Mouse (Mus musculus): ENCODE measurements around the gene Lpar5.
"Not testable (repeated sequence)": the region's sequence is repeated elsewhere in the genome, so short reads cannot be mapped to it uniquely, and the experiment has no call there.

The Lpar5 gene

DNA sequence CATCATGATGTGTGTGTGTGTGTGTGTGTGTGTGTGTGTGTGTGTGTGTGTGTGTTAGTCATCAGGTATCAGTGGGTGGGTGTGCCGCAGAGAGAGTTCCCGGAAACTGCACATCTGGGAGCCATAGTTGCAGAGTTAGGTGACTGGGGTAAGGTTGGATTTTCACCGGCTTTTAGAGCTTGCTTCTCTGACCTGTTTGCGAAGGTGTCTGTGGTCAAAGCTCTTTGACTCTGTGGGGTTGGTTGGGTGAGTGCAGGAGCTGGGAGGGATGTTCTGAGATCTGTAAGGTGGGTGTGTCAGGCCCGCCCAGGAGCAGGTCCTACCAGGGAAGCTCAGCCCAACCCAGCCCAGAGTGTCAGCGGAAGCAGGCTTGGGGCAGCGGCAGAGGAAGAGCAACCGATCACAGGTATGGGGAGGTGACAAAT, at the start of gene Lpar5:
Lpar5 (plus strand) TSS at position 350 of the 425 bp plus-strand sequence.
- DNase-seq: no peak

DNA sequence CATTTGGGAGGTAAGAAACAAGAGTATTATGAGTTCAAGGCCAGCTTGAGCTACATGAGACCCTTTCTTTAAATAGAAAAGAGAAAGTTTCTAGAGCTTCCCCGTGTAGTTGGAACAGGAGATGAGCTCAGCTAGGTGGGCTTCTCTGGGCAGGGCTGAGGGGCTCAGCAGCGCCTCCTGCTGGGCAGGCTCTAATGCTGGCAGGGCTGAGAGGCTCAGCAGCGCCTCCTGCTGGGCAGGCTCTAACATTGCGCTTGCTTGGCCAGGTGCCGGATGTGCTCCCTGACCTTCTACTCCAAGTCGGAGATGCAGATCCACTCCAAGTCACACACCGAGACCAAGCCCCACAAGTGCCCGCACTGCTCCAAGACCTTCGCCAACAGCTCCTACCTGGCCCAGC, 37.2 kb upstream of the Lpar5 start:
- DNase-seq: not testable (repeated sequence)

DNA sequence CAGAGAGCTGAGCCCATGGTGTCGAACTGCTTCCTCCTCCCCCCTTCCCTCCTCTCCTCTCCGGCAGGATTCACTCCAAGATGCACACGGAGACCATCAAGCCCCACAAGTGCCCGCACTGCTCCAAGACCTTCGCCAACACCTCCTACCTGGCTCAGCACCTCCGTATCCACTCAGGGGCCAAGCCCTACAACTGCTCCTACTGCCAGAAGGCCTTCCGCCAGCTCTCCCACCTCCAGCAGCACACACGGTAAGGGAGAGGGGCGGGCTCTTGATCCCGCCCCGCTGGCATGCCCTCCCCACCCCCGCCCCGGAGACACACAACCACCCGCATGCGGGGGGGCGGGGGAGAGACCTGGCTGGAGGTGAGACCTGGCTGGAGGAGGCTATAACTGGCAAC, 36.1 kb upstream of the Lpar5 start:
- DNase-seq: no peak

DNA sequence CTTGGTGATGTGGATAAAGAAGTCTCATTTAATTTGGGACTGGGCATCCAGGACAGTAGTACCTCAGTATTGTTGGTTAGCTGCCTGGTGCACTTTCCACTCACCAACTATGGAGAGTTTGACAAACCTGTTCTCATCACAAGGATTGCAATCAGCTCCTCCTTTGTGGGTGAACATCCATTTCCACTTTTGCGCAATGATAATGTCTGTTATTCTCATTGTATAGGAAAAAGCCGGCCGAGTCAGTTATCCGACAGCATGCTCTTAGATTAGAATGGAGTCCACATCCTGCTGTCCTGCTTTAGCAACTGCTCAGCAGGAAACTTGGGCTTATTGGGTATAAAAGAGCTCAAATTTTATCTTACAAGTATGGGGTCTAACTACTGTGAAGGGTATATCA, 29.1 kb upstream of the Lpar5 start:
- DNase-seq: no peak

DNA sequence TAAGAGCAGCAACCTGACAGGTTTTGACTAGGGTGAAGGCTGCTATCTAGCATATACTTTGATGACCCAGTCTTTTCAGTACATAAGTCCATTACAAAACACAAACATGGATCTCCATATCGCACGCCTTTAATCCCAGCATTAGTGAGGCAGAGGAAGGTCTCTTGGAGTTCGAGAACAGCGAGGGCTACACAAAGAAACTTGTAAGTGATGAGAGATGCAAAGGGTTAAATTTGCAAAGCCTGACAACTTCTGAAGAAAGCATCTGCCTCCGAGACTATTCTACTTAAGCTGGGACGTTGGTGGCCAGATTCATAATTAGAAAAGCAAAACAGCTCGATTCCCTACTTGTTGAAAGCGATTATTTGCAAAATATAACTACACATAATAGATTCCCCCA, 28.6 kb upstream of the Lpar5 start:
- DNase-seq: no peak

DNA sequence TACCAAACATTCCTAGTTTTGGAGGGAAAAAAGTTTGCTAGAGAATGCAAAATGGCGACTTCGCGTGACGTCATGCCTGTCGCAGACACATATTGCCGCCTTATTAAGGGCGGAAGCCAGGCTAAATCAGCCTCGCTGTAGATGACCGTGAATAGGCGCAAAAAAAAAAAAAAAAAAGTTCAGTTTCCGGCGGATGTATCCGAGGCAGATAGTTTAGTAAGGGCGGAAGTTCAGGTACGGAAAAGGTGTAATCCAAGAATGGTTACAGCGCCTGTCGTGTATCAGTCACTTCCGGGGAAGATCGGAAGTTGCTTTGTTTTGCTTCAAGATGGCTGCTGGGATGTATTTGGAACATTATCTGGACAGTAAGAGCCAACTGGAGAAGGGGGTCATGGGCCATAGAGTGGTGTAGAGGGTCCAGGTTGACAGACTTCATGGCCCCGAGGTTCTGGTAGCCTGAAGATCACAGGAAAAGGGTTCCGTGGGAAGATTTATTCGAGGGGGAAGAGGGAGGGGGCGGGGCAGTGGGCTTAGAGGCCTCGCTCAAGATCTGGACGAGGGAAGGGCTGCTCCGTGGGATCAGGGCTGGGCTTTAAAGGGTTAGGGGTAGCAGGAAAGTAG, 28.1 kb upstream of the Lpar5 start, which contains the start of gene Ing4:
Ing4 (plus strand) TSS at position 228 of the 621 bp plus-strand sequence.
- DNase-seq: peak; percentile 86

DNA sequence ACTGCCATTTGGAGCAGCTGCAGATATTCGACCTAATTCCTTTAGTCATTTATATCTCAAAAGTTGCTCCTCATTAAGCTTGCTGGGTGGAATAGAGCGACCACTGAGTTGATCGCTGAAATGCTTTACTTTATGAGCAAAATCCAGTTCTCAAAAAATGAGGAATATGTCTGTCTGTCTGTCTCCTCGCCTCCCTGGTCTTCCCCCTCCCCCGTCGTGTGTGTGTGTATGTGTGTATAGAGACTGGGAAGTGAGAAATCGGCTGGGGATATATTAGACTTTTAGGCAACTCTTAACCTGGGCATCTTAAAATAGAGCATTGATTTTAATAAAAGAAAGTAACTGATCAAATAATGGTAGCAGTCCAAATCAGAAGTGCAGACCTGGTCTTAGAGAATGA, 27.5 kb upstream of the Lpar5 start:
- DNase-seq: no peak

DNA sequence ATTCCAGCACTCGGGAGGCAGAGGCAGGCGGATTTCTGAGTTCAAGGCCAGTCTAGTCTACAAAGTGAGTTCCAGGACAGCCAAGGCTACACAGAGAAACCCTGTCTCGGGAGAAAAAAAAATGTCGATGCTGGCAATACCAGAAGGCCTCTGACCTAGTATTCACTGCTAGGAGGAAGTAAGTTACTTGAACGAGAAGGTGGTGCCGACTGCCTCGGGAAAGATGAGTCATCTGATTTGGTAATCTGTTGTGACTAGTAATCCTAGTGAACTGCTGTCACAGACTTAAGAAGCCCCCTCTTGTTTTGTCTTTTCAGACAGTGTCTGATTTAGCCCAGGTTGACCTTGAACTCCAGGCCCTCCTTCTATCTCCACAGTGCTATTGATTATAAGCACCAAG, 26.7 kb upstream of the Lpar5 start:
- DNase-seq: no peak

DNA sequence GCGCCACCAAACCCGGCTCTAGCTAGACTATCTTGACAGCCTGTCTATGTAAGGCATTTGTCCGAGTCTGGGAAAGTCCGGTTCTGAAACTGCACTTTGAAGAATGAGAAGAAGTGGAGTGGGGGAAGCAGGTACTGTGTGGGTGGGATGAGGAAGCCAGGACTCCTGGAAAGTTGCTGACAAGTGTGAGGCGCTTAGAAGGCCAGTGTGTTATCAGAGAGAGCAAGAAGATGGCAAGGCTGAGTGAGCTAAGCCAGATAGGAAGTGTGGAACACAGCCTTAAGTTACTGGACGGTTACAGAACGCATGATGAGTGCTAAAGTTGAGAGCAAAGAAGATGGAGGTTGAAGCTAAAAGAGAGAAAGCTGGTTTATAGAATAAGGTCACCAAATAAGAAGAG, 25.6 kb upstream of the Lpar5 start:
- no peak for DNase-seq

DNA sequence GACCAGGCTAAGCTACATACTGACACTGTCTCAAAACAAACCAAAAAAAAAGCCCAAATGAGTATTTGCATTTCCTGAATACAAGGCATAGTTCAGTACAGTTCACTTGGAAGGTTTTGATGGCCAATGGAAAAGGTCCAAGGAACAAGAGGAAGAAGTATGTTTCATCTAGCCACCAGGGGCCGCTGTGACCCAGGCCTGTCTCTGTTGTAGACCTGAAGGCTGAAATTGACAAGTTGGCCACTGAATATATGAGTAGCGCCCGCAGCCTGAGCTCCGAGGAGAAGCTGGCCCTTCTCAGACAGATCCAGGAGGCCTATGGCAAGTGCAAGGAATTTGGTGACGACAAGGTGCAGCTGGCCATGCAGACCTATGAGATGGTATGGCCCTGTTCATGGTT, 21.0 kb upstream of the Lpar5 start:
- DNase-seq: peak; percentile 54

DNA sequence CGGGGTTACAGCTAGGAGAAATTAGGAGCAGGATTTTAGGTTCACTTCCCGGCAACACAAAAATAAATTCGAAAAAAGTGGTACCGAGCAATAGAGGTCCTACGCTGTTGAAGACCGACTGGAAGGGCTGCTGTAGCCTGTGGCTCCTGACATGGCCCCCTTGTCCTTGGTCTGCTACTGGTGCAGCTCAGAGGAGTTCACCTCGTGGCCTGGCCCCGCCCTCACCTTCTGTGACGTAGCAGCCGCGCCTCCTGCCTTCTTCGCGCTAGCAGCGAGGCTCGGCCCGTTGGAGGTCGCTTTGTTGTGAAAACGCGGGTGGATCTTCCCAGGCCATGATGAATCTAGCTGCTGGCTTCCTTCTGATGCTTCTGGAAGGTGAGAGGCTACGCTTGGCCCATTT, 18.0 kb upstream of the Lpar5 start, which contains the start of gene Acrbp:
Acrbp (plus strand) TSS at position 12 of the 400 bp plus-strand sequence.
- DNase-seq: no peak

DNA sequence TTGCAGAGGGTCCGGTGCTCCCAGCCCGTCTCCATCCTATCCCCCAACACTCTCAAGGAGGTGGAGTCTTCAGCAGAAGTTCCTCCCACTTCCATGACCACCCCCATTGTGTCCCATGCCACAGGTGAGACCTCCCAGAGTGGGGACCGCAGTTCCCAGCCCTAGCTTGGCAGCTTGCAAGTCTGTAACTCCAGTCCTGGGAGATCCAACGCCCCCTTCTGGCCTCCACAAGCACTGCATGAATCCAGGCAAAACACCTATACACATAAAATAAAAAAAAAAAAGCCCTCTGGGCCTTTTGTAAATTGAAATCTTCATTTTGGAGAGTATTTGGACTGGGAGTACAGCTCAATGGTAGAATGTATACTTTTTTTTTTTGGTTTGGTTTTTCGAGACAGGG, 16.5 kb upstream of the Lpar5 start:
- DNase-seq: no peak

DNA sequence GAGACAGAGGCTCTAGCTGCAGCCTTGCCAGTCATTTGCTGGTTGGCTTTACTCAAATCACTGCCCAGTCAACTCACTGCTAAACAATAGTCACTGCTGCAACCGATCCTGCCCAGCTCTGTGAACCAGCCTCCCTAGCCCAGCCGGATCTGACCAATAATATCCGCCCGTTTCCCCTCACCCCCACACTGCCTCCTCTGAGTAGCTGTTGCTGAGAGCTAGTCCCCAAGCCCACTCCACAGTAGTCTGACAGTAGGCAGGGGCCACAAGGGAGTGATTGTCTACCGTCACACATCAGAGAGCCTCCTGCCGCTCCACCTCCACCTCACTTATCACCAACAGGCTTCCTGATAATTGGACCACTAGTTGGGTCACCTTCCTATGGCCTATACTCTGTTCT, 6.2 kb upstream of the Lpar5 start:
- DNase-seq: no peak

DNA sequence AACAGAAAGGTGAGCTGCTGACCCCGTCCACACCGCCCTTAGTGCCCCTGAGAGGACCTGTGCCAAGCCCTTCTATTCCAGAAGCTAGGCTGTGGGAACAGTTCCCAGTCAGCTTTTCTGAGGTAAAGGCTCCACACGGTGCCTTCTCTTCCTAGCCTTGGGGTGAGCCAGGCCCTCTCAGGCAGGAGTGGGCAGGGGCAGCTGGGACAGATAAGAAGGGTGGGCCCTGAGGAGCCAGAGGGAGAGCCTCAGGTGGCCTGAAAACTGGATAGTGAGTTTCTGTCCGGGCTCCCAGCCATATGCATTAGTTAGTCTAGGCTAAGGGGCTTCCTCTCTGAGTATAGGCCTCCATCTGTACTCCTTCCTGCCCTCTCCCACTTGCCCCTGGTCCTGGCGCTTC, 5.2 kb upstream of the Lpar5 start:
- DNase-seq: no peak

DNA sequence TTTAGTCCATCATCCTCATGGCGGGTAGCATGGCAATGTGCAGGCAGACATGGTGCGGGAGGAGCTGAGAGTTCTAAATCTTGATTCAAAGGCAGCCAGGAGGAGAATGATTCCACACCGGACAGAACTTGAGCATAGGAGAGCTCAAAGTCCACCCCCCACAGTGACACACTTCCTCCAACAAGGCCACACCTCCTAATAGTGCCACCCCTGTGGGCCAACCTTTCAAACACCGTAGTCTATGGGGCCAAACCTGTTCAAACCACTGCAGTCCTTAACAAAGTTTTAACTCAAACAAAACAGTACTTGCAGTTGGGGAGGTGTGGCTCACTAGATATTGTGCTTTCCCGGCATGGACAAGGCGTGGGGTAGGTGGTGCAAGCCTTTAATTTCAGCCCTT, 3.8 kb upstream of the Lpar5 start:
- no peak for DNase-seq

DNA sequence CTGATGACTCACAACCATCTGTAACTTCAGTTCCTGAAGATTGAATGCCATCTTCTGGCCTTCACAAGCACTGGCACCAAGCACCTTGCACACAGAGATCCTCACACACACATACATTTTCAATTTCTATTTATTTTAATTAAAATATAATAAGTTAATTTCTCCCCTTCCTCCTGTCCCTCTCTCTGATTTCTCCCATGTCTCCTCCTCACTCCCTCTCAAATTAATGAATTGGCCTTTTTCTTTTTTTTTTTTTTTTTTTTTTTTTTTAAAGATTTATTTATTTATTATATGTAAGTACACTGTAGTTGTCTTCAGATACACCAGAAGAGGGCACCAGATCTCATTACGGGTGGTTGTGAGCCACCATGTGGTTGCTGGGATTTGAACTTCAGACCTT, 2.5 kb upstream of the Lpar5 start:
- DNase-seq: not testable (repeated sequence)

DNA sequence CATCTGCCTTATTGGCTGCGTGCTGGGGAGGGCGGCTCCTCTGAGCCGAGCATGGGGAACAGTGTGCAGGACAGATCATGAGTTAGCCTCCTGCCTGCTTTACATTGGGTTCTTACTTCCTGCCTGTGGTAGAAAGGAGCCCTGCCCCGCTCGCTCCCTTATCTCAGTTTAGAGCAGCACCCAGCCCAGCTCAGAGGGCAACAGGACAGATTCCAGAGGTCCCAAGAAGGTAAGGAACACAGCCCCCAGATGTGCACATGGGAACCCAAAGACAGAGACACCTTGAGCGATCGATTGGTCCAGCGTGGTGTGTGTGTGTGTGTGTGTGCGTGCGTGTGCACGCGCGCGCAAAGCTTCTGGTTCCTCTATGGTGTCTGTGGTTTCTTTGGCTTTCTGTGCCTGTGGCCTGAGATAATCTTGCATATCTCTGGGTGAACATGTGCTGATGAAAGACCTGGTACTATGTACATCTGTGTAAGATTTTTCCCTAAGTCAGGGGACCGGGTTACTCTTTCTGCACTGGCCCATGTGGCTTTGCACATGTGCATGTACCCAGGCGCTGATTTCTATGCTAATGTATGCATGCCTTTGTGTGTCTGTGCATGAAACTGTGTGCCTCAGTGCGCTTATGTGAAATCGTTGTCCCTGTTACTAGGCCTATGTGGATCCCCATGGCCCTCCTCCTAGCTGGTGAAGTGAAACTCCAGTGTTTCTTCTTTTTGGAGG, 3.6 kb downstream of the Lpar5 start:
- no peak for DNase-seq

DNA sequence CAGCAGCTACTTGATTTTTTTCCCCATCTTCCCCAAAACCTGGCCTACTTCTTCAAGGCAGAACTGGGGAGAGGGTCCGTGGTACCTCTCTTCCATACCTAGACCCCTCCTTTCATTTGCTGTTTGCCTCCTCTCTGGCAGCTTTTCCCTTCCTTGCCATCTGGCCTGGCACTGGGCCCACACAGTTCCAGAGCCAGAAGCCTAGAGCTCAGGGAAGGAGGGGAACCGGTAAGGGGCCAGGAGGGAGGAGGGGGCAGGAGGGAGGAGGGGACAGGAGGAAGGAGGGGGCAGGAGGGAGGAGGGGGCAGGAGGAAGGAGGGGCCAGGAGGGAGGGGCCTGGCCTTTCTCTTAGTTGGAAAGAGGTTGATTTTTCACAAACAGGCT, 4.2 kb downstream of the Lpar5 start:
- peak; percentile 64 for DNase-seq

DNA sequence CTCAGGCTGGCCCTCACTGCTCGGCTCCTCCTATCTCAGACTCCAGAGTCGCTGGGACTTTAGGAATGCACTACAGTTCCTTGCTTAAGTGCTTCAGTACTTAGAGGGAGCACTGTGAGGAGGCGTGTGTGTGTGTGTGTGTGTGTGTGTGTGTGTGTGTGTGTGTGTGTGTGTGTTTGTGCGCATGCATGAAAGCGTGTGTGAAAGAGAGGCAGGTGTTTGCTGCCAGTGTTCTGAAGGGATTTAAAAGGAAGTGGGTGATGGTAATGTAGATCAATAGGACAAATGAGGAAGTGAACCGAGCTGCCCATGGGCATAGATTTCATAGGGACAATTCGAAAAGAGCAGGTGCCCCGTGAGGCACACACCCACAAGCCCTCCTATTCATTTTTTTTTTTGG, 6.1 kb downstream of the Lpar5 start:
- DNase-seq: no peak

DNA sequence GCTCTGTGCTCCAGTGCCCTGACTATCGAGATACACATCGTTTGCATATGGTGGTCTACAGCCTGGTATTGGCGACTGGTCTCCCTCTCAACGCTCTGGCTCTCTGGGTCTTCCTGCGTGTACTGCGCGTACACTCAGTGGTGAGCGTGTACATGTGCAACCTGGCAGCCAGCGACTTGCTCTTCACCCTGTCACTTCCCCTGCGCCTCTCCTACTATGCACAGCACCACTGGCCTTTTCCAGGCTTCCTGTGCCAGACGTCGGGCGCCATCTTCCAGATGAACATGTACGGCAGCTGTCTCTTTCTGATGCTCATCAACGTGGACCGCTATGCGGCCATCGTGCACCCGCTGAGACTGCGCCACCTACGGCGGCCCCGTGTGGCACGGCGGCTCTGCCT, 13.7 kb downstream of the Lpar5 start:
- no peak for DNase-seq

DNA sequence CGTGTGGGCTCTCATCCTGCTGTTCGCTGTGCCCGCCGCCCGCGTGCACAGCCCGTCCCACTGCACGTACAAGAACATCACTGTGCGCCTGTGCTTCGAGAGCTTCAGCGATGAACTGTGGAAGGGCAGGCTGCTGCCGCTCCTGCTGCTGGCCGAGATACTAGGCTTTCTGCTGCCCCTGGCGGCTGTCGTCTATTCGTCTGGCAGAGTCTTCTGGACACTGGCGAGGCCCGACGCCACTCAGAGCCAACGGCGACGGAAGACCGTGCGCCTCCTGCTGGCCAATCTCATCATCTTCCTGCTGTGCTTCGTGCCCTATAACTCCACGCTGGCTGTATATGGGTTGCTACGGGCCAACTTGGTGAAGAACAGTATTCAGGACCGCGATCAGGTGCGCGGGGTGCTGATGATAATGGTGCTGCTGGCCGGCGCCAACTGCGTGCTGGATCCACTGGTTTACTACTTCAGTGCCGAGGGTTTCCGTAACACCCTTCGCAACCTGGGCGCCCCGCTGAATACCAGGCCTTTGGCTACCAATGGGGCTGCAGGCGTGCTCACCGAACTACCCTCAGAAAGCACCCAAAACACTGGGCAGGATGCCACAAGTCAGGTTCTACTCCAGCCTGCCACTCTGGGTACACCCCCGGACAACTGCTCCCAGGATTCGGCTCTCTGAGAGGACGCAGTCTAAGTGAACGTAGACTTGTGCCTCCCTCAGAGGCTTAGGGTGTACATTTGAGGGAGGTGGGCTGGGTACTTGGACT, 14.3 kb downstream of the Lpar5 start:
- peak; percentile 73 for DNase-seq

DNA sequence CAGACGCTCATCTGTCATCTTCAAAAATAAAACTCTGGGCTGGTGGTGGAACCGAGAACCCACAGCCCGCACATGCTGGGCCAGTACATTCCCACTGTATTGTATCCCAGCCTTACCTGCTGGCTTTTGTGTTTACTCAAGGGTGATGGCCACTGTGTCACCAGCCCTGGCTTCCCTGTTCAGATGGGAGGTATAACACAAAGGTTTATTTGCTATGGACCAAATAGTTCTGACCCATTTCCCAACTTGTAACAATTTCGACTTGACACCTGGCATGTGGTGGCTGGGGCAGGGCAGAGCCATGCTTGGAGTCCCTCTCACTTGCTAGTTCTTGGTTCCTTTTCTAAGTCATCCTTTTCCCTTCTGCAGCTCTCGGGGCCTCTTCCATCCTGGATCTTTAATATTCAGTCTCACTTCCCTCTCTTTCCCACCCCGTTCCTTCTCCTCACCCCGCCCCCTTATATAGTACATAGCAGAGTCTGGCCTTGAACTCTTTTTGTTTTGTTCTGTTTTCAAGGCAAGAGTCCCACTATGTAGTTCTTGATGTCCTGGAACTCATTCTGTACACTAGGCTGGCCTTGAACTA, 15.2 kb downstream of the Lpar5 start:
- DNase-seq: no peak

DNA sequence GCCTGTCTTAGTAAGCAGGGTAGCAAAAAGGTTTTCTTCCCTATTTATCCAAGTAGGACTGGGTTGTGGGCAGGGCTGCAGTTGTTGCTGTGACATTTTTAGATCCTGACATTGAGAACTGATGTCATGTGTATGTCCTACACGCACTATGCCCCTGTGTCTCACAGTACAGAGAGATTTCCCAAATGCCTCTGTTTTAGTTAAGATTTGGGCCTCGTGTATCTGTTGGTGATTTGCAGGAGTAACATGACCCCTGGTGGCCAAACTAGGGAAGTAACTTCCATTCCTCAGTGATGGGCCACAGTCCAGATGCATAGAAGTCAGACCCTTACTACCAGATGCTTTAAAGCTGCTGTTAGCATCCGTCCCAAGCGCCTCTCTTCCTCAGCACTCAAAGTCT, 16.7 kb downstream of the Lpar5 start:
- DNase-seq: no peak

DNA sequence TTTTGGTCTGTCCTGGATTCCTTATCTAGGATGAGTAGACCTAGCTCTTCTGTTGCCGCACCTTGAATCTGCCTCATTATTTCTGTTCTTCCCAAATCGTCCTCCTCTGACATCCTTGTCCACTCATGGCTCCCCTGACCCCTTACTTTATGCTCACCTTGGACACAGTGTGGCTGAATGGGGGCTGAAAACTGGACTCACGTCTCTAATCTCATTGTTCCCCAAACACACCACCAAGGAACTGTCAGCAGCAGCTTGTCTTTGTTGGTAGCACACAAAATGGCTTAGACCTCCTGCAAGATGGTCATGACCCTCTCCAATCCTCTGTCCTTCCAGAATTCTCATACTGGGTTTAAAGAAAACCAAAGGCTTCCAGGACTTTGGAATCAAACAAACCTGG, 20.2 kb downstream of the Lpar5 start:
- DNase-seq: no peak

Data from right cerebral cortex, postnatal 25 days (tissue).